Mouse (Mus musculus) heart, adult 9 months (tissue): ENCODE measurements around the gene Gm3448.

Experiments
- DNase-seq, 2 experiments: peaks; one replicate each; pipeline ENCODE4 v3.0.0; 2022; ENCODE audit warnings: low spot score in 2 of 2

Gm3448 gene

DNA sequence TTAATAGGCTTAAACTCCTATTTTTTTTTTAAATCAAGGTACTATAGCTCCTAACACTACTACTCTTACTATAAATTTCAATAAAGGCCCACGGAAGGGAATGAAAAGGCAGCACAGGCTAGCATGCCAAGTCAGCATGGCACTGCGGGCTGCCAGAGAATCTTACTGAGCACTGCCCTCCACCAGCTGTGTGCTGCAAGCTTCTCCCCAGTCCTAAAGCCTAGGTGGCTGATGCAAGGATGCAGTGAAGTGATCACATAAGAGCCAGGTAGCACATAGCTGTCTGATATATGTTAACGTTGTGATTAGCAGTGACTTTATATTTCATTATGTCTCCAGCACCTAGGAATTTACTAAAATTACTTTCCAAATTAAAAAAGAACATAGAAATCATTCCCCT is 81.4 kb downstream of the Gm3448 start:
- DNase-seq, result no peak

DNA sequence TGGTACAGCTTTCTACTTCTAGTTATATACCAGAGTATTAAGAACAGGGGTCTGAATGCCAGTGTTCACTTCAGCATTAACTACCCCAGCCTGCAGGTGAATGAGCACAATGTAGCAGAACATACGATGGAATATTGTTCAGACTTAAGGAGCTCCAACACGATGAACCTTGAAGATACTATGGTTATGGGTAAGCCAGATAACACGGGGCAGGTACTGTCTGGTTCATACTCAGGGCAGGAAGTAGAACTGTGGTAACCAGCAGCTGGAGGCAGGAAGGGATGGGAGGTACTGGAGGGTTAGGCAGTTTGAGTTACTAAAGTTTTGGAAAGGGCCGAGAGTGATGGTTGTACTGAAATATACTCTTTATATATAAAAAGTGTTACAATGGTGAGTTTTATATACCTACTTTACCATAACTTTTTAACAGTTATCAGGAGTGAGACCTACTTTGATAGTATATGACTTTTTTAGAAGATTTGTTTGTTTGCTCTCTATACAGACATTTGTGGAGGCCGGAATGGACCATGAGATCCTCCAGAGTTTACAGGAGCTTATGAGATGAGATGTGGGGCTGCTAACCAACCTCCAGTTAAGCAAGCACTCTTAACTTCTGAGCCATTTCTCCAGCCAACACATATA is 82.5 kb downstream of the Gm3448 start:
- DNase-seq, result no peak

GRCm38 (mm10) chr17:14953452-14953851 is 87.9 kb downstream of the Gm3448 start:
- peak; percentile 26 to 41 for DNase-seq

GRCm38 (mm10) chr17:14949161-14949827 is 92.0 kb downstream of the Gm3448 start:
- DNase-seq, result no peak
